Mouse (Mus musculus): Measurements from ENCODE around the gene Tmbim4. TPM values are rescaled to one million over a fixed set of nuclear protein-coding genes. Genes with fewer than 3 reads are reported as not detected.

Tmbim4 gene
- polyA plus RNA-seq (2016; fragmentation: Nextera tagmentation; extraction: Ambion mirVana), result 81.7 and 89.6 TPM in 2 replicates

DNA sequence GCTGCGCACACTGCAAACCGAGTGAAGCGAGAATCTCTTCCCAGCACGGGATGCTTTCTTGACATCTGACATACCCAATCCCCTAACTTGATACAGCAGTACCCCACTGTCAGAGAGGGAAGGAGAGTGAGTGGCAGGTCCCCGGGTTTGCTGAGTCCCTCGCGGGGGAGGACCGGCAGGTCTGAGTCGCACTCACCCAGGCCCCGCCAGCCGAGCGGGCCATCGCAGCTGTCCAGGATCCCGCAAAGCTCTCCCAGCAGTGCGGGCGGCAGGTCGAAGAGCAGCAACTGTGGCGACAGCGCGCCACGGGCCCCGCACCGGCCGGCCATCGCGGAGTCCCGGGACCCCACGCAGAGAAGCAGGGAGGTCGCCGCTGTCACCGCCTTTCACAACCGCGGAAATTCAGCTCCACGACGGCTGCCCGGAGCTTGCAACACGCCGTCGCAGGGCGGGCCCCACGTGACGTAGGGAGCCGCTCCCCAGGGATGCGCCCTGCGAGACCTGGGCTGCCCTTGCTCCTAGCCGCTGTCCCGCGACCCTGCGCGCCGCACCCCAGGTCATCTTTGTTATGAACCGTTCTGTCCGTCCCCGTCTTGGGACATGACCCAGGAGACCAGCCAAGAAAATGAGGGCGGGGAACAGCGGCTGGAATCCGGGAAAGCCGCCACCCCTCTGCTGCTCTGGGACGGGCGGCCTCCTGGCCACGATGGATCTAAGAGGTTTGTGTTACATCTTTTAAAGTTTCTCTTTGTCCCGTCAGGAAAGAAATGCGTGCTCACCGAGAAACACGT lies at the start of gene Tmbim4:
Gene Tmbim4 (plus strand): TSS at position 460 of the 791 bp plus-strand sequence.
- Histone ChIP-seq H3K4me1 (peaks cover 7% of the 10 kb centered on the region; the same call in 1 of the 2 replicates), H3K4me2 (replicated peaks) (peak within 1 kb of the TSS; percentile 91), H3K9me3 (no peaks in the 10 kb centered on the region), H3K4me3 (peak within 1 kb of the TSS; percentile 51), H3K36me3 (no peaks in the 10 kb centered on the region), H3K9ac (peak within 1 kb of the TSS; percentile 58), H3K27ac (no peak within 1 kb of the TSS), H3K27me3 (replicated peaks) (peaks cover 16% of the 10 kb centered on the region; the same call in 1 of the 2 replicates)
- ATAC-seq (ENCODE audit: low FRiP score, low read depth), result peak; percentile 66; the same call in 1 of the 2 replicates
- WGBS, result 1% methylated on average over 65 of the region's 65 CpGs

DNA sequence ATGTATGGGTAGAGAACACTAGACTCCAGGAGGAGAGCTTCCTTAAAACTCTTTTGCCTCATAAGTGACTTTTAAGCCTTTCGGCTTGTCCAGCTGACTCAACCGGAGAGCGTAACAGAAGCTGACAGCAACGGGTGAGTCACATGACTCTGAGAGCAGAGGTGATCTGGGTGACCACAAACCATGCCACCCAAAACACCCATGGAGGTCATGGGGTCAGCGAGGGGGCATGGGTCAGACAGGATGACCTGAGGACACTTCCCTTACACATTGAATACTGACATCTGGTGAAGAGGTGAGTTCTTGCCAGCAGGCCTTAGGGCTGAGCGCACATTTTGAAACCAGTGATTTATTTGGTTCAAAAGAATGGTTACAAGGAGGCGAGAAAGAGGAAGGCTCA lies 49.7 kb upstream of the Tmbim4 start:
- H3K27ac ChIP-seq, result no peak overlapping the region
- no peak for ATAC-seq (ENCODE audit: low FRiP score, low read depth)
- no peaks in the 10 kb centered on the region for H3K27me3 ChIP-seq (replicated peaks)
- WGBS, result 92% methylated on average over 7 of the region's 7 CpGs
- no peak overlapping the region for H3K4me2 ChIP-seq (replicated peaks)
- H3K4me3 ChIP-seq, result no peak overlapping the region
- no peak overlapping the region for H3K9ac ChIP-seq
- H3K9me3 ChIP-seq, result peaks cover 10% of the 10 kb centered on the region; the same call in 1 of the 2 replicates
- no peaks in the 10 kb centered on the region for H3K36me3 ChIP-seq
- no peaks in the 10 kb centered on the region for H3K4me1 ChIP-seq

DNA sequence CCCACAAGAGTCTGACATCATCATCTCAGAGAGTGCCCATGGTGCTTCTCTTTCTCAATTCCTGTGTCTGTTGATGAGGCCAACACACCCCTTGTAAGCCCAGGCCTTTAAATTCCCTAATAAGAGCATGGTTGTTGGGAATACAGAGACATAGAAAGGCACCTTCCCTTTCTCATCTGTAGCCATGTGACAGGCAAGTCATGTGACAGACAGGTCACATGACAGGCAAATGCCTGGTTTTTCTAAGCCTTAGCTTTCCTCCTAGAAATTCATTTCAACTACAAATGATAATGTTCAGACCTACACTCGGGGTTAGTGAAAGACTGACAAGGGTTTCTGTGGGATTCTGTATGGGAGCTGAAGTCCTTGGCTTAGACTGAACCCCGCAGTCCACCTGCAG lies 47.5 kb upstream of the Tmbim4 start:
- Histone ChIP-seq H3K27ac (no peak overlapping the region), H3K4me3 (no peak overlapping the region), H3K4me2 (replicated peaks) (no peak overlapping the region), H3K9me3 (peaks cover 10% of the 10 kb centered on the region; the same call in 1 of the 2 replicates), H3K27me3 (replicated peaks) (no peaks in the 10 kb centered on the region), H3K9ac (no peak overlapping the region), H3K36me3 (no peaks in the 10 kb centered on the region), H3K4me1 (no peaks in the 10 kb centered on the region)
- WGBS, result 92% methylated on average over 2 of the region's 2 CpGs
- no peak for ATAC-seq (ENCODE audit: low FRiP score, low read depth)

DNA sequence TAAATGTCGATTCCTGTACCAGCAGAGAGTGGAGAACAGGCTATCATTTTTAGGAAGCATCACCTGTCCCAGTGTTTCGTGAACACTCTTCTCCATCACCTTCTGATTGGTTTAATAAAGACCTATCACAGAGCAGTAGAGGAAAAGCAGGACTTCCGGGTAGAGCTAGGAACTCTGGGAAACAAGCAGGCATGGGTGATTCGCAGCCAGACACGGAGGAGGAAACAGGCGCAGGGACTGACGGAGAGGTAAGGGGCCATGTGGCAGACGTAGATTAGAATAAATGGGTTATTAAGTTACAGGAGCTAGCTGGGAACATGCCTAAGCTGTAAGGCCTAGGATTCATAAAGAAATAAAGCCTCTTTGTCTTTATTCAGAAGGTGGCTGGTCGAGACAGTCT lies 40.9 kb upstream of the Tmbim4 start:
- no peak overlapping the region for H3K4me3 ChIP-seq
- WGBS, result 90% methylated on average over 9 of the region's 9 CpGs
- H3K27me3 ChIP-seq (replicated peaks), result no peaks in the 10 kb centered on the region
- H3K9me3 ChIP-seq, result no peaks in the 10 kb centered on the region
- no peak overlapping the region for H3K27ac ChIP-seq
- no peak overlapping the region for H3K9ac ChIP-seq
- no peaks in the 10 kb centered on the region for H3K4me1 ChIP-seq
- H3K36me3 ChIP-seq, result no peaks in the 10 kb centered on the region
- ATAC-seq (ENCODE audit: low FRiP score, low read depth), result no peak
- no peak overlapping the region for H3K4me2 ChIP-seq (replicated peaks)

DNA sequence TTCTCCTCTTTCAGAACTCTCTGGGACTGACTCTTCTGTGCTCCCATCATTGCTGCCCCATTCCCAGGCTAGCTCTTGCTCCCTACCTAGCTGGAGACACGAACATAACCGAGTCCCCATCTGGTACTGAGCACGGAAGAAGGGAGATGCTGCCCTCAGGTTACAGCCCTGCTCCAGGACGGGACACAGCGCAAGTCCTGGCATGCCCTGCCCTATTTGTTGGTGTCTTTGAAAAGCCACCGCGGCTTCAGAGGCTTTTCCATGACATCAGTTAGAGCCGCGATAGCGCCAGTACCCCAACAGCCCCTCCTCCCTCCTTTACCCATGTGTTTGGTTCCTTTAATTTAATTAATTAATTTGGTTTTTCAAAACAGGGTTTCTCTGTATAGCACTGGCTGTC lies 38.5 kb upstream of the Tmbim4 start:
- Histone ChIP-seq H3K9ac (no peak overlapping the region), H3K36me3 (no peaks in the 10 kb centered on the region), H3K4me2 (replicated peaks) (no peak overlapping the region), H3K4me3 (no peak overlapping the region), H3K27ac (no peak overlapping the region), H3K27me3 (replicated peaks) (no peaks in the 10 kb centered on the region), H3K4me1 (no peaks in the 10 kb centered on the region), H3K9me3 (no peaks in the 10 kb centered on the region)
- ATAC-seq (ENCODE audit: low FRiP score, low read depth), result no peak
- WGBS, result 88% methylated on average over 10 of the region's 10 CpGs

DNA sequence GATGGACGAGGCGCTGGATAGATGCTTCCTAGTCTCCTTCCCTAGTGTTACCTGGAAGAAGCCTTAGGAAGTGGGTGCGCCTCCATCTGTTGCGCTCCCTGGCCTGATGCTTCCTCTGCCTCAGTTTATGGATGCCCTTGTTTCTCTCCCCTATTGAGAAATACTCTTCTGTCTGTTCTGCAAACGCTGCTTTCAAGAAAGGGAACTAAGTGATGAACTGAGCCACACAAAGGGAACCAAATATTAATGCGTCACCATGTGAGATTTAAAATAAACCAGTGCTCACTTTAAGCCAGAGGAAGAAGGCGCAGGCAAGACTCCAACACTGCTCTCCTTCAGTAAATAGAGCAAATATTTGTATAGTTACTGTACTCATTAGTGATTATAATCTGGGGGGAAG lies 37.9 kb upstream of the Tmbim4 start:
- Histone ChIP-seq H3K4me1 (no peaks in the 10 kb centered on the region), H3K4me2 (replicated peaks) (no peak overlapping the region), H3K9me3 (no peaks in the 10 kb centered on the region), H3K27me3 (replicated peaks) (no peaks in the 10 kb centered on the region), H3K4me3 (no peak overlapping the region), H3K36me3 (no peaks in the 10 kb centered on the region), H3K9ac (no peak overlapping the region), H3K27ac (no peak overlapping the region)
- ATAC-seq (ENCODE audit: low FRiP score, low read depth), result no peak
- 95% methylated on average over 7 of the region's 7 CpGs for WGBS

DNA sequence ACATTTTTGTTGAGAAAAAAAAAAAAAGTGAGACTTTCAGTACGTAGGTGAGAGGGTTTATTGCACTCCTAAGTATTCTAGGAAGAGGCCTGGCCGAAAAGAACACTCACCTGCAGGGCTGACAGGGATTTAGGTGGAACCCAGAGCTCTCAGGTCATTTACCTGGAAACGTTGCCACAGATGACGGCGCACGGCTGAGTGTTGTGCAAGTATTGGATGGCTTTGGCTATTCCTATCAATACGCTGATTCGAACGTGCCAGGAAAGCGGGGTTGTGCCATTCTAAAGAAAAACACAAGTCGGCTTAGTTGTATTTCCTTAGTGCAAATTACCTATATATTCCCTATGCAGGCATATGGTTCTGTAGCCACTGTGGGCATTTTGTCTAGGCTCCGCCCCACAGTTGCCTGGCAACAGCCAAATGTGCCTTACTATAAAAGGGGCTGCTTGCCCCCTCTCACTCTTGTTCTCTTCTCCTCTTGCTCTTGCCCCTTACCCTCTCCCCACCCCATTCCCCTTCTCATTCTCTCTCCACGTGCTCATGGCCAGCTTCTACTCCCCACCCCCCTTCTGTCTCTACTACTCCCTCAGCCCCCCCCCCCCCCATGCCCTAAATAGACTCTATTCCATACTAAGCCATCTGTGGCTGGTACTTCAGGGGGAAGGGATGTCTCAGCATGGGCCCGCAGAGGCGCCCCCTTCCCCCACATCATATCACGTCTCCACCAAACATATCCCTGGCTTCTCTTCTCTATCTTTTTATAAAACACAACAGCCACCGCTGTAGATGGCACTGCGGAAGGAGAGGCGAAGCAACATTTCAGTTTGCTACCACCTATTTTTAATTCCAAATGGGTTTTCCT lies 36.2 kb upstream of the Tmbim4 start:
- Histone ChIP-seq H3K9ac (no peak overlapping the region), H3K27ac (no peak overlapping the region), H3K9me3 (no peaks in the 10 kb centered on the region), H3K36me3 (no peaks in the 10 kb centered on the region), H3K4me1 (no peaks in the 10 kb centered on the region), H3K4me2 (replicated peaks) (no peak overlapping the region), H3K4me3 (no peak overlapping the region), H3K27me3 (replicated peaks) (no peaks in the 10 kb centered on the region)
- WGBS, result 84% methylated on average over 19 of the region's 19 CpGs
- no peak for ATAC-seq (ENCODE audit: low FRiP score, low read depth)

DNA sequence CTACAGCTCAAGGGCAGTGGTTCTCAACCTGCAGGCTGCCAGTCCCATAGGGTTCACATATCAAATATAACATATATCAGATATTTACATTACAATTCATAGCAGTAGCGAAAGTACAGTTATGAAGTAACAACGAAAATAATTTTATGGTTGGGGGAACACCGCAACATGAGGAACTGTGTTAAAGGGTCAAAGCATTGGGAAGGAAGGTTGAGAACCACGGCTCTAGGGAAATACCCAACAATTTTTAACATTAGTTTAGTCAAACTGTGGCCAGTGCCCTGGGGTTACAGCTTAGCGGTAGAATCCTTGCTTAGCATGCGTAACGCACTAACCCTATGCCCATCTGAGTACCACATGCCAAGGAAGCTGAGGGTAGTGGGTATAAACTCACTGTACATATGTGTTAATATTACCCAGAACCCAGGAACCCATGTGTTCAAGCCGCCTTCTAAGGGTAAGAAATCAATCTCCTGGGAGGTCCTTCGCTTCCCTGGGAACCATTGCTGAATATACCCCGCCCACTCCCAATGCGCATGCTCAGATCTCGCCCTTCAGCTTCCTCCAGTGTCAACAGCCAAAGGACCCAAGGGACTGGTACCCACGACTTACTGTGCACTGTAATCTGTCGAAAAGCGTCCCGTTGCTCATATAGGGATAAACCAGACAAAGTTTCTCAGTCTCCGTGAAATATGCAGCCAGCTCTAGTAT lies 35.4 kb upstream of the Tmbim4 start:
- no peaks in the 10 kb centered on the region for H3K27me3 ChIP-seq (replicated peaks)
- H3K4me3 ChIP-seq, result no peak overlapping the region
- H3K4me2 ChIP-seq (replicated peaks), result no peak overlapping the region
- H3K9me3 ChIP-seq, result no peaks in the 10 kb centered on the region
- no peaks in the 10 kb centered on the region for H3K36me3 ChIP-seq
- no peak overlapping the region for H3K9ac ChIP-seq
- H3K4me1 ChIP-seq, result no peaks in the 10 kb centered on the region
- H3K27ac ChIP-seq, result no peak overlapping the region
- WGBS, result 88% methylated on average over 17 of the region's 17 CpGs
- ATAC-seq (ENCODE audit: low FRiP score, low read depth), result no peak

DNA sequence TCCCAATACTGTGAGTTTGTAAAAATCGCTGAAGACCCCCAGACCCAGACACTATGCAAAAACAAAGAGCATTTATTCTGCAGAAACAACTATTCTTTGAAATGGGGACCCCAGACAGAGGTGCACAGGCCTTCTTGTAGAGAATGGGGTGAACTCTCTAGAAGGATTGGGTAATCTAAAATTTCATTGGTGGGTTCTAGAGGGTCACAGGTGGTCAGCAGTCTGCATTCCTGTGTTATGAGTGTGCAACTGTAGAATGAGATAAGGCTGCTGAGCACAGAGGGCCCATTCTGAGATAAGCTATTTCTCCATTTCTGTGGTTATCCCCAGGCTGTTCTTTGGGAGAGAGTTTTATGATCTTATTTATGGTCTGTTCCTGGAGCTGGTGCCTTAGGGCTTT lies 33.3 kb upstream of the Tmbim4 start:
- ATAC-seq (ENCODE audit: low FRiP score, low read depth), result no peak
- 63% methylated on average over 1 of the region's 1 CpGs for WGBS
- H3K36me3 ChIP-seq, result no peaks in the 10 kb centered on the region
- no peaks in the 10 kb centered on the region for H3K4me1 ChIP-seq
- no peak overlapping the region for H3K4me3 ChIP-seq
- H3K27me3 ChIP-seq (replicated peaks), result no peaks in the 10 kb centered on the region
- no peak overlapping the region for H3K4me2 ChIP-seq (replicated peaks)
- no peaks in the 10 kb centered on the region for H3K9me3 ChIP-seq
- H3K27ac ChIP-seq, result no peak overlapping the region
- no peak overlapping the region for H3K9ac ChIP-seq

DNA sequence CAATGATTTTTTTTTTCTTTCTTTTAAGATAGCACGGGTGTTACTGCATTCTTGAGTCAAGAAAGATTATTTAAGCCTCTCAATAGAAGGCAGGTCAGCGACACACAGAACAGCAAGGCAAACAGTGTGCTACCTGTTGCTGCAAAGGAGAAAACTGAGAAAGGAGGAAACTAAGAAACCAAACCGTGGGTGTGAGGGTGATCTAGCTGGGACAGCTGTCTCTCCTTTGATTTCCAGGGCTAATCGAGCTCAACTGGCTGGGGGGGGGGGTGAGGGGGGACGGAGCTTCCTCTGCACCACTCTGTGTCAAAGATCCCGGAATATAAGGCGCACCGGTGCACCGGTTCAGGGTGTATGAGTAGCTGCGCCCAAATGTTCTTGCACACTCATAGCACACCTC lies 32.3 kb upstream of the Tmbim4 start:
- Histone ChIP-seq H3K4me2 (replicated peaks) (no peak overlapping the region), H3K36me3 (no peaks in the 10 kb centered on the region), H3K9me3 (no peaks in the 10 kb centered on the region), H3K27ac (no peak overlapping the region), H3K9ac (no peak overlapping the region), H3K4me1 (no peaks in the 10 kb centered on the region), H3K4me3 (no peak overlapping the region), H3K27me3 (replicated peaks) (no peaks in the 10 kb centered on the region)
- WGBS, result 60% methylated on average over 10 of the region's 10 CpGs
- no peak for ATAC-seq (ENCODE audit: low FRiP score, low read depth)

DNA sequence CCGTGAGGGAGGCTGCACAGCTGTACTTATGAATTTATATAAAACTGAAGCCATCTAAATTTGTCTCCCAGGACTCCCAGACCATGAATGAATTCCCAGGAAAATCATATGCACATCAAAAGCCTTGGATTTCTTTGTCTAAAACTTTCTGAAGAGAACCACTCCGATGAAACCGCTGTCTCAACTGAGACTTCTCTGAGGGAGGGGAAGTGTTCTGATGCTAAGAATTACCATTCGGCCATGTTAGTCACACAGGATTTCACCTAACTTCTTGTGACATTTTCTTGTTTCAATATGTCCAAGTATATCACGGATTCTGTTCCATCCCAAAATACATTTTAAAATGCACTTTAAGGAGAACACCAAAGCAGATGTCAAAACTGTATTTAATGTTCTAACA lies 31.5 kb upstream of the Tmbim4 start:
- Histone ChIP-seq H3K4me1 (no peaks in the 10 kb centered on the region), H3K27me3 (replicated peaks) (no peaks in the 10 kb centered on the region), H3K27ac (no peak overlapping the region), H3K9me3 (no peaks in the 10 kb centered on the region), H3K4me2 (replicated peaks) (no peak overlapping the region), H3K36me3 (no peaks in the 10 kb centered on the region), H3K9ac (no peak overlapping the region), H3K4me3 (no peak overlapping the region)
- WGBS, result 85% methylated on average over 5 of the region's 5 CpGs
- no peak for ATAC-seq (ENCODE audit: low FRiP score, low read depth)

DNA sequence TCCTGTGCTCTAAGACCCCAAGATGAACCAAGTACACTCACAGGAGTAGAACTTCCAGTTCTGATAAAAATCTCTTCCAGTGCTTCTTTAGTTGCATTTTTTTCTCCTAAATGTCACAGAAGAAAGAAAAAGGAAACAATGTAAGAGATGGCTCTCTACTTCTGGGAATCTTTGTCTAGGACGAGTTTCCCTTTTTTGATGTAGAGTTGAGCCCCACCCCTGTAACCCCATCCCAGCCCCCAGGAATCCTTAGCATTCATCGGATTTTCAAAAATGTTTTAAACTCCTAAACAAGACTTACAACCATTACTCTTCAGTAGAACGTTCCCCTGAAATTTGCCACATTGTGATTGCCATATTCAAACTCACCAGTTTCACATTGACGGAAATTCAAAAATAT lies 31.1 kb upstream of the Tmbim4 start:
- no peaks in the 10 kb centered on the region for H3K36me3 ChIP-seq
- no peak for ATAC-seq (ENCODE audit: low FRiP score, low read depth)
- H3K27me3 ChIP-seq (replicated peaks), result no peaks in the 10 kb centered on the region
- no peaks in the 10 kb centered on the region for H3K4me1 ChIP-seq
- WGBS, result 76% methylated on average over 4 of the region's 4 CpGs
- H3K27ac ChIP-seq, result no peak overlapping the region
- H3K4me2 ChIP-seq (replicated peaks), result no peak overlapping the region
- no peaks in the 10 kb centered on the region for H3K9me3 ChIP-seq
- H3K9ac ChIP-seq, result no peak overlapping the region
- no peak overlapping the region for H3K4me3 ChIP-seq

Data from neural tube, embryonic 12.5 days (tissue).